Comparison of ENCODE assay signal across 19 mouse cellular contexts in genomic region chr9:91387740-91388080, GRCm38 (mm10). TPM values are rescaled to one million over a fixed set of nuclear protein-coding genes. Genes with fewer than 3 reads are reported as not detected.
DNase-seq lines count a peak whose midpoint lies in the region; ATAC-seq and TF ChIP-seq lines count a peak whose summit lies in the region.
"Had no signal": no experiment of that assay in that cellular context is flagged by ENCODE, and none has a peak within 500 bp of the region (broad histone marks: within the 10 kb centered on the region; RNA-seq: fewer than 3 reads in every experiment).

No protein-coding gene starts in this region.

- H3K4me1 ChIP-seq in midbrain, embryonic 10.5 days = peaks cover 76% of the 10 kb centered on the region
- no peaks in the 10 kb centered on the region for H3K4me1 ChIP-seq in midbrain, postnatal 0 days (ENCODE audit: insufficient read depth, low read length)
- no peaks in the 10 kb centered on the region; the same call in none of the 2 replicates for H3K4me1 ChIP-seq in hindbrain, embryonic 11.5 days (replicated peaks; ENCODE audit: control insufficient read depth, insufficient read depth, low read length)
- H3K4me1 ChIP-seq in midbrain, embryonic 13.5 days (replicated peaks) = peaks cover 38% of the 10 kb centered on the region
- H3K4me1 ChIP-seq: intestine, embryonic 15.5 days; limb, embryonic 15.5 days had no signal

- H3K4me3 ChIP-seq in midbrain, embryonic 10.5 days = peak overlapping the region; percentile 75
- no peak overlapping the region for H3K4me3 ChIP-seq in midbrain, postnatal 0 days (ENCODE audit: low read depth, low read length)
- peak overlapping the region; percentile 6; the same call in 1 of the 2 replicates for H3K4me3 ChIP-seq in hindbrain, embryonic 11.5 days (ENCODE audit: low read depth, low read length)
- H3K4me3 ChIP-seq in midbrain, embryonic 13.5 days (replicated peaks) = no peak overlapping the region
- H3K4me3 ChIP-seq: intestine, embryonic 15.5 days; limb, embryonic 15.5 days had no signal

- TF ChIP-seq CTCF in midbrain, postnatal 0 days (IDR thresholded peaks at IDR 0.05) = no peak

- H3K9ac ChIP-seq in midbrain, postnatal 0 days (replicated peaks; ENCODE audit: low read length, poor library complexity, severe bottlenecking) = no peak overlapping the region
- H3K9ac ChIP-seq in hindbrain, embryonic 11.5 days (ENCODE audit: low read depth, low read length) = no peak overlapping the region
- H3K9ac ChIP-seq in midbrain, embryonic 13.5 days (replicated peaks) = no peak overlapping the region
- H3K9ac ChIP-seq: intestine, embryonic 15.5 days; limb, embryonic 15.5 days; liver, postnatal 0 days had no signal

- H3K27me3 ChIP-seq in midbrain, embryonic 10.5 days (ENCODE audit: low read depth, poor library complexity, severe bottlenecking) = peaks cover 100% of the 10 kb centered on the region
- H3K27me3 ChIP-seq in midbrain, postnatal 0 days (ENCODE audit: insufficient read depth, low read length) = peaks cover 83% of the 10 kb centered on the region
- peaks cover 76% of the 10 kb centered on the region for H3K27me3 ChIP-seq in hindbrain, embryonic 11.5 days (ENCODE audit: control insufficient read depth, insufficient read depth, low read length)
- H3K27me3 ChIP-seq in midbrain, embryonic 13.5 days = peaks cover 96% of the 10 kb centered on the region

- no peaks in the 10 kb centered on the region for H3K36me3 ChIP-seq in midbrain, embryonic 10.5 days
- H3K36me3 ChIP-seq in midbrain, postnatal 0 days (ENCODE audit: insufficient read depth, low read length) = no peaks in the 10 kb centered on the region
- H3K36me3 ChIP-seq in hindbrain, embryonic 11.5 days (ENCODE audit: control insufficient read depth, insufficient read depth, low read length) = no peaks in the 10 kb centered on the region
- H3K36me3 ChIP-seq in midbrain, embryonic 13.5 days = no peaks in the 10 kb centered on the region
- H3K36me3 ChIP-seq: intestine, embryonic 15.5 days; limb, embryonic 15.5 days had no signal

- peak overlapping the region; percentile 98 for H3K27ac ChIP-seq in midbrain, embryonic 10.5 days (replicated peaks)
- no peak overlapping the region for H3K27ac ChIP-seq in midbrain, postnatal 0 days (ENCODE audit: low read depth, low read length)
- peak overlapping the region; percentile 93 for H3K27ac ChIP-seq in hindbrain, embryonic 11.5 days (ENCODE audit: low read depth, low read length)
- H3K27ac ChIP-seq in midbrain, embryonic 13.5 days = peak overlapping the region; percentile 93
- H3K27ac ChIP-seq: intestine, embryonic 15.5 days; limb, embryonic 15.5 days had no signal

- no peak overlapping the region for H3K4me2 ChIP-seq in midbrain, postnatal 0 days (ENCODE audit: low read depth, low read length, poor library complexity, severe bottlenecking)
- H3K4me2 ChIP-seq in hindbrain, embryonic 11.5 days (replicated peaks; ENCODE audit: low read depth, low read length) = peak overlapping the region; percentile 35
- peak overlapping the region; percentile 70; the same call in 1 of the 2 replicates for H3K4me2 ChIP-seq in midbrain, embryonic 13.5 days (replicated peaks)
- H3K4me2 ChIP-seq: intestine, embryonic 15.5 days; limb, embryonic 15.5 days had no signal

- DNase-seq in midbrain, embryonic 10.5 days (ENCODE audit: low spot score) = no peak
- no peak for DNase-seq in midbrain, postnatal 0 days (ENCODE audit: low spot score)
- DNase-seq in hindbrain, embryonic 11.5 days (ENCODE audit: low spot score) = peak; percentile 72
- no peak for DNase-seq in gastrocnemius, postnatal 14 days
- no peak for DNase-seq in layer of hippocampus, adult 8-10 months (ENCODE audit: low spot score in 2 of 2)
- no peak for DNase-seq in adrenal gland, postnatal 36 days
- DNase-seq: B cell, adult 2 months; heart, postnatal 14 days; kidney, postnatal 10 days; liver, postnatal 0 days; lung, postnatal 4 days; spleen, adult 18-20 months; thymus, postnatal 25 days had no signal

- H3K9me3 ChIP-seq in midbrain, embryonic 10.5 days (replicated peaks) = no peaks in the 10 kb centered on the region
- H3K9me3 ChIP-seq in midbrain, postnatal 0 days (ENCODE audit: low read length) = no peaks in the 10 kb centered on the region
- no peaks in the 10 kb centered on the region for H3K9me3 ChIP-seq in hindbrain, embryonic 11.5 days (ENCODE audit: control insufficient read depth, low read length)
- no peaks in the 10 kb centered on the region for H3K9me3 ChIP-seq in midbrain, embryonic 13.5 days
- H3K9me3 ChIP-seq: intestine, embryonic 15.5 days; limb, embryonic 15.5 days had no signal

- WGBS in midbrain, embryonic 10.5 days = under 1% methylated on average over 5 of the region's 5 CpGs
- 18% methylated on average over 5 of the region's 5 CpGs for WGBS in midbrain, postnatal 0 days
- WGBS in hindbrain, embryonic 11.5 days = 6% methylated on average over 5 of the region's 5 CpGs
- 3% methylated on average over 5 of the region's 5 CpGs for WGBS in midbrain, embryonic 13.5 days

- no peak for ATAC-seq in midbrain, postnatal 0 days (ENCODE audit: low FRiP score)
- ATAC-seq in hindbrain, embryonic 11.5 days (ENCODE audit: low FRiP score) = no peak
- ATAC-seq in midbrain, embryonic 13.5 days = no peak
- ATAC-seq: intestine, embryonic 15.5 days; liver, postnatal 0 days; Patski had no signal

- intact Hi-C loops in gastrocnemius, postnatal 14 days (cut with DNase I; ENCODE audit: low total_unique reads) = no loop called here

RNA-seq across cellular contexts. Expression of gene Zic1, which starts 22.1 kb away (rescaled TPM):
- polyA plus RNA-seq in midbrain, embryonic 10.5 days (2016; fragmentation: Nextera tagmentation; extraction: Ambion mirVana) = 6.5 and 6.6 TPM in 2 replicates
- total RNA-seq in midbrain, postnatal 0 days (2014; rRNA removed) = 91.8 and 146 TPM in 2 replicates
- 4.1 and 8.2 TPM in 2 replicates for polyA plus RNA-seq in midbrain, postnatal 0 days (2015; fragmentation: Nextera tagmentation; extraction: Ambion mirVana)
- 18.2 and 23.8 TPM in 2 replicates for polyA plus RNA-seq in hindbrain, embryonic 11.5 days (2014; fragmentation: Nextera tagmentation; extraction: Ambion mirVana)
- 14.8 and 16.4 TPM in 2 replicates for polyA plus RNA-seq in midbrain, embryonic 13.5 days (2015; fragmentation: Nextera tagmentation; extraction: Ambion mirVana)
- 1 to 10 TPM in 1 of 2 experiments, under 1 TPM in 1; 0.47 to 3.9 TPM for total RNA-seq in gastrocnemius, postnatal 14 days (2021)
- total RNA-seq in layer of hippocampus, adult 8-10 months (2022) = 10 to 100 TPM in 3 of 4 experiments, 1 to 10 TPM in 1; 9.9 to 13.1 (median 11.2) TPM
- total RNA-seq in adrenal gland, postnatal 36 days (2021) = not detected
- total RNA-seq: heart, postnatal 14 days; monocyte, adult 5-6 weeks had no signal
- polyA plus RNA-seq: intestine, embryonic 15.5 days; liver, postnatal 0 days; Patski; stomach, embryonic 16.5 days had no signal

RNA-seq across cellular contexts. Expression of gene Zic4, which starts 25.5 kb away (rescaled TPM):
- 25.1 and 33.5 TPM in 2 replicates for polyA plus RNA-seq in midbrain, embryonic 10.5 days (2016; fragmentation: Nextera tagmentation; extraction: Ambion mirVana)
- total RNA-seq in midbrain, postnatal 0 days (2014; rRNA removed) = 54.7 and 73.4 TPM in 2 replicates
- 22.2 and 33.5 TPM in 2 replicates for polyA plus RNA-seq in midbrain, postnatal 0 days (2015; fragmentation: Nextera tagmentation; extraction: Ambion mirVana)
- 32.8 and 36.5 TPM in 2 replicates for polyA plus RNA-seq in hindbrain, embryonic 11.5 days (2014; fragmentation: Nextera tagmentation; extraction: Ambion mirVana)
- polyA plus RNA-seq in midbrain, embryonic 13.5 days (2015; fragmentation: Nextera tagmentation; extraction: Ambion mirVana) = 53.2 and 56.6 TPM in 2 replicates
- total RNA-seq in gastrocnemius, postnatal 14 days (2021) = under 1 TPM in 1 of 2 experiments, not detected in 1; 0.66 TPM
- total RNA-seq in layer of hippocampus, adult 8-10 months (2022) = 1 to 10 TPM; 2.7 to 4.8 (median 3.5) TPM
- not detected for total RNA-seq in adrenal gland, postnatal 36 days (2021)
- total RNA-seq: heart, postnatal 14 days; monocyte, adult 5-6 weeks had no signal
- polyA plus RNA-seq: intestine, embryonic 15.5 days; liver, postnatal 0 days; Patski; stomach, embryonic 16.5 days had no signal

Comparison
In these comparisons a context has a peak if more than half of its experiments do, and no peak if none do; other contexts are left out.
1. H3K4me3 ChIP-seq: peak in midbrain, embryonic 10.5 days (single experiment) and hindbrain, embryonic 11.5 days (single experiment); none in midbrain, postnatal 0 days (single experiment) and midbrain, embryonic 13.5 days (single experiment).